Mouse (Mus musculus) gastrocnemius, adult 18-20 months (tissue): ENCODE measurements at regions not wholly inside any gene's neighbourhood (a gene's known extent, or its start where the extent isn't known, plus 50 kb on each side); places are given as distances from the start of the nearest gene placed in this dataset.

ENCODE experiments used
- DNase-seq: peaks from one replicate; pipeline ENCODE4 v3.0.0; 2021; ENCODE audit warnings: low spot score

- DNase-seq = no peak
Measured at GRCm38 (mm10) chr15:68811041-68811440, 2310.3 kb upstream of the Lrrc6 start.

- DNase-seq = no peak
Measured at GRCm38 (mm10) chr15:68810593-68810992, 2309.9 kb upstream of the Lrrc6 start.

DNA sequence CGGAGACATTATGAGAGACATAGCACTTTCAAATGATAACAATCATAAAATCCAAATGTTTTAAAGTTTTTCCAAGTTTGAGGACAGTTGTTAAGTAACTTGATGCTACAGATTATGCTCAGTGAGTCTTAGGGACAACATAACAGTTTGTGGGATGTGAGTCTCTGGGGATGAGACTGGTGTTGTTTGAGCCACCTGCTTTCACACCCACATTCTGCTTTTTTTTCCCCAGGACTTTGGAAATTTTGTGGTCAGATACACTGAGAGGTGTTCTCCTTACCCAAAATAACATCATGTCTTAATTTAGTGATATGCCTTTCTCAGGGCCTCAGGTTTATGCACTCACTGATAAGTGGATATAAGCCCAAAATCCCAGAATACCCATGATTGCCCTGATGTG is 2307.5 kb upstream of the Lrrc6 start:
- DNase-seq = no peak

GRCm38 (mm10) chr15:68804254-68804653 is 2303.5 kb upstream of the Lrrc6 start:
- no peak for DNase-seq

DNA sequence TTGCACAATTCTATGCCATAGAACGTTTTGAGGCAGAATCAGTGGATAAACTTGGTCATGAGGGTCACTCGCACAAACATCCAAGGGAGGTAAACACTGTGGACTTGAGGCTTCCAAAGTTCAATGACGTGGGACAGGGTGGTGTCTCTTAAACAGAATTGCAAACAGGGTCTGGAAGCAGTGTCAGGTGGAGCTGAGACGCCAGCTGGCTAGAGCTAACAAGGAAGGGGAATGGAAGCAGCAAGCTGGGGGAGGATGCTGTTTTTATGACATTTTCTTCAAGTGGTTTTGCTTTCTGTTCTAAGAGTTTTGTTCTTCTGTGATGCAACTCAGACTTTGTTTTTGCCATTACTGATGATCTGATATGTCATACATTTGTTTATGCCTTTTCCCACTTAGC is 2301.1 kb upstream of the Lrrc6 start:
- DNase-seq = no peak

GRCm38 (mm10) chr15:68797406-68797805 is 2296.7 kb upstream of the Lrrc6 start:
- no peak for DNase-seq

GRCm38 (mm10) chr15:68795239-68795960 is 2294.7 kb upstream of the Lrrc6 start:
- peak; percentile 21 for DNase-seq

GRCm38 (mm10) chr15:68759948-68760347 is 2259.2 kb upstream of the Lrrc6 start:
- DNase-seq = no peak

DNA sequence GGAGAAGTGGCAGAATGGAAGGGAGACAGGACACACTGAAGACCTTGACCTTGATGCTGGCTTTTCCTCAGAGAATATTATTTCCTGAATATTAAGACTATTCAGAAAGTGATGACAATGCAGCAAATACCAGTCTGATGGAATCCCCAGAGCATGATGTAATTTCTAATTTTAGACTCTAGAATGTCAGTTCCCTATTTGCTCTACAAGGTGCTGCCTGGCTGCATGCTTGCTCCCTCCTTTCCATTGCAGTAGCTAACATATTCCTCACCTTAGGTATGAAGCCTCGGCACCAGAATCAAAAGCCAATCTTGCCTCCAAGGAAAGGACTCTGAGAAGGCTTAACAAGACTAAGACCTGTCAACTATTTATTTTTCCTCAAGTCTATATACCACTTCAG is 2254.5 kb upstream of the Lrrc6 start:
- DNase-seq = no peak

- DNase-seq = no peak
Measured at GRCm38 (mm10) chr15:68754834-68755233, 2254.1 kb upstream of the Lrrc6 start.

- DNase-seq = no peak
Measured at GRCm38 (mm10) chr15:68739344-68739743, 2238.6 kb upstream of the Lrrc6 start.

DNA sequence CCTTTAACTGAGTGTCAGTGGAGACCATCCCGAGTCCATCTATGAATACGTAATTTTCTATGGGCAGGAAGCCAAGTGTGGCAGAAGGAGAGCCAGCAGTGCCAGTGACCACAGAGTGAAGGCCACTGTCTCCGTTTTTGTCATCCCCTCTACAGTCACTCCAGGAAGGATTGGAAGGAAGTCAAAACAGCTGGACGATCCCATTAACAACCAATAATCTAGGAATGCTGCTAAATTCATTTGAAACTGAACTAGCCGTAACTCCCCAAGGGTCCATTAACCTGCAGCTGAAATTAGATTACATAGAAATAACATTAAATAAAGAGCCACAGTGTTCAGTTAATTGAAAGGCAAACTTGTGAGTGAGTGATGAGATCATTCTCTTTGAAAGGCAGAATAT is 2220.5 kb upstream of the Lrrc6 start:
- DNase-seq = no peak

- no peak for DNase-seq
Measured at GRCm38 (mm10) chr15:68719486-68719885, 2218.8 kb upstream of the Lrrc6 start.

DNA sequence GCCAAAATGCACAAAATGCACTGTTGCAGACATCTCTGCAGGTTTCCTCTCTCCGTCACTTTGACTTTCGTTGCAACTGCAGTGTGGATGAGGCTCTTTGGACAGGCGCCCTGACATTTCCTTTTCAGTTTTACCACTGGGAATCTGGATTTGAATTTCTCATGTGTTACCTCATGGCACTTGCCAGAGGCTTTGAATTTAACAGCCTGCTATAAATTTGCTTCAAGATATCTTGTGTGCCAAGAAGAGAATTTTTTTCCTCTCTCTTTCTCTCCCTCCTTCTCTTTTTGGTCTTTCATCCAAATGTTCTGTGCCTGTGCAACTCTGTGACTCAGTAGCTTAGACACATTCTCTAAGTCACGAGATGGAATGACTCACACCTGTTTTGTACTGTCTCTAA is 2213.6 kb upstream of the Lrrc6 start:
- DNase-seq = no peak

DNA sequence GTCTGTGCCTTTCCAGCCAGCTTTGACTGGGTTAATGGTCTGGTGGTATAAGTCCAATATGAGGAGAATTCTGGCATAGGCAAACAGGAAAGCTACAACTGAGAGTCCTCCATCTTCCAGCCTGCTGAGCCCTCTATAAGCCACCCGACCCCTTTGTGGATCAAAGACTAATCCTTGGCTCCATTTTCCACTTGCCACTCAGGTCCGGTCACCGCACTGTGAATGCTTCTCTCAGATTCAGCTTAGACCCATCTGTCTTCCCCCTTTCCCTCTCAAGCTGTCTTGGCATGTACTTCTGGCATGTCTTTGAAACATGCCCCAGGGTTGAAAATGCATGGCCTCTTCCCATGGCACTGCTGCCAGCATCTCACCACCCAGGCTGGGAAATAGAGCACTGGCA is 2206.6 kb upstream of the Lrrc6 start:
- no peak for DNase-seq

DNA sequence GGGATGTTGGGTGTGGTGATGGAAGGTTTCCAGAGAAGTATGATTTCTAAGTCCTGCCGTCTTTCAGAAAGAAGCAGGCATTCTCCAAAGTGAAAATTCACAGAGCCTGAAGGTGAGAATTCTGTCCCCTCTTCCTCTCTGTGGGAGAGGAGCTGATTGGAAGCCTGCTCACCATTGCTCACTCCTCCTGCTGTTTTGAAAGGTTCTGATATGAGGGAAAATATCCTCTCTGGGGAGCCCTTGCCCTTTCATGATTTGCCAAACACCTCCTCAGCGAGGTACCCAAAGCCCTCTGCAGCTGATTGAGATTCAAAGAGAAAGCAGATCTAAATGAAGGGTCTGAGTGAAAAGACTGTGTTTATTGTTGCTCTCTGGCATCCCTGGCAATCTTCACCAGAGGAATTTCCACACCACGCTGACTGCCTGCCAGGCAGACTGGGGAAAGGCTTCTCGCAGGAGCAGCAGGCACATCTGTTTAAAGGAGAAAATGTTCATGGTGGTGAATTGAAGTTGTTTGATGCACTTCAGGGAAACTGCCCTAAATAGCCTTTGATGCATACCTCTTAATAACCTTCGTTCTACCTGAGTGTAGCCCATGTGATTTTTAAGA is 2194.4 kb upstream of the Lrrc6 start:
- no peak for DNase-seq

GRCm38 (mm10) chr15:68667462-68667861 is 2166.8 kb upstream of the Lrrc6 start:
- no peak for DNase-seq

- DNase-seq = no peak
Measured at GRCm38 (mm10) chr15:68665331-68665730, 2164.6 kb upstream of the Lrrc6 start.

DNA sequence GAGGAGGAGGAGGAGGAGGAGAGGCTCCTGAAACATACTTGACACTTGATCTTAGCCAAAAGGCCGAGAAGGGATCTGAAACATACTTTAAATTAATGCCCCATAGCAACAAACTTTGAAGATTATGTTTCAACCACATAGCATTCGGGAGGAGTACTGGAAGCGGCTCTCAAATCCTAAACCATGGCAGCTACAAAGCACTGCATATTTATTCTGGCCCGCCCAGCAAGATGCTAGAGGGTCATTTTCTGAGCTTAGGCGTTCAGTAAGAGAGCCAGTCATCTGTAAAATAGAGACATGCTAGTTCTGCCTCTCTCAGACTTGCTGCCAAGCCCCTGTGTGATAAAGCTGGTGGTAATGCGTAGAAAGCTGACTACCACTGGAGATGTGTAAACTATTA is 2156.0 kb upstream of the Lrrc6 start:
- no peak for DNase-seq

DNA sequence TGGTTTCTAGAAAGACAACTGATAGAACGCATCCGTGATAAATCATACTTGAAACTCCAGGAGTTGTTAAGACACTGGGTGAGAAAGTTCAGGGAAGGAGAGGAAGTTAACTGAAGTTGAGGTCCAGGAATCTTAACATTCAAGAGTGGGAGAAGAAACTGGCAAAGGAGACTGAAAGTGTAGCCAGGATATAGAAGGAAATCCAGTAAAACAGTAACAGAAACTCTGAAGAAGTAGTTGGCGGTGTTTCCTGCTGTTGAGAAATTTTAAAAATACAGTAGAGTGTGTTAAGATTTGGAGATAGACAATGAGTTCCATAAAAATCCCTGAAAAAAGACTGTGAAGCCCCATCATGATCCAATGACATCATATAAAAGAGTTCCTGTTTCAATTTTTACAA is 2154.3 kb upstream of the Lrrc6 start:
- no peak for DNase-seq

DNA sequence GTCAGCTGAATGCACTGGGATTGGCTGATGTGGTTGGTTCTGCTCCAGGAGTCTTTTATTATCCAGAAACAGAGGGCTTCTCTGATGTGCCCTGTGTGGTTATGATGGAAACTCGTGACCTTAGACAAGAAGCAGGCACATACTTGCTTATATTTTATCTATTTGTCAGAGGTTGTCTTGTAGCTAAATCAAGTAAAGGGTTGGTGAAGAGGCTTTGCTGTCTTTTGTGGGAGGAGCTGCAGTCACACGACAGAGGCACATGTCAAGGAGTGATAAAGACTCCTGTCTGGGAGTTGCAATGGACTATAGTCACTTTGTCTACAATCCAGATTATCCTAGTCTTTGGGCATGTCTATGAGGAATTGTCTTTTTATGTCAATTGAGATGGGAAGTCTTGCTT is 2149.9 kb upstream of the Lrrc6 start:
- DNase-seq = no peak

- DNase-seq = no peak
Measured at GRCm38 (mm10) chr15:68650033-68650432, 2149.3 kb upstream of the Lrrc6 start.

DNA sequence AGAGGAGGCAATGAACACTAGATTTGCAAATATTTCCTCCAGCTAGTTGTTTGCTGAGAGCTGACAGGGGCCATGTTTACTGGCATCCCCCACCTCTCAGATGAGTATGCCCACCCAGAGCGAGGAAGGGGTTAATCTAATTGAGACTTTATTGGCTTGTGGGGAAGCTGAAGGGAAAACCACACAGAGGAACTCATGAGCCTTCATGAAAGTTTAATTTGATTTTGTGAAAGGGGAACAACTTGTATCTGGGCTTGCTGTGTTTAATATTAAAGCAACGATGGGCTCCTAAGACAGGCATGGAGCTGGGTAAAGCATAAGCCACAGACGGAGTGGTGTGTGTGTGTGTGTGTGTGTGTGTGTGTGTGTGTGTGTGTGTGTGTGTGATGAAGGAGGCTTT is 2146.2 kb upstream of the Lrrc6 start:
- no peak for DNase-seq

DNA sequence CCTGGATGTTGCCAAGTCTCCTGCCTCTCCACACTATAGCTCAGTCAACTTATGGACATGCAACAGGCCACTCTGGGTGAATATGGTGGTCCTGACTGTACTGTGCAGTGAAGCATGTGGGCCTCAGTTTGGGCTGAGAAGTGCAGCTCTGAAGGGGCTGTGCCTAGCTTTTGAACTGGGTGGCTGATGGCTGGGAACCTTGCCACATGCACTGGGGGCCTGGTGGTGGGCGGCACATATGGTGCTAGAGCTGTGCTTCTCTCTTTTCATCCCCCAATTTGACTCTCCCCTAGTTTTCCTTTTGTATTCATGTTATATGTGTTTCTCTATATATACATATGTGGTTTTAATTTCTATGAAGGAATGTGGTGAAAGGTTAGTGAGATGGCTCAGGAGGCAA is 2144.2 kb upstream of the Lrrc6 start:
- DNase-seq = no peak
